Mouse (Mus musculus) liver, embryonic 16.5 days (tissue): ENCODE results near the gene Mrgprb1. TPM values are rescaled to one million over a fixed set of nuclear protein-coding genes. Genes with fewer than 3 reads are reported as not detected.
"Not testable (repeated sequence)": the region's sequence is repeated elsewhere in the genome, so short reads cannot be mapped to it uniquely, and the experiment has no call there.

Experiments
- ATAC-seq: fragments of 200-750 bp; cut with Nextera tagmentation; 2 replicates; pipeline ENCODE4 v1.8.0; 2017; ENCODE audit warnings: low read depth, mild to moderate bottlenecking, moderate number of reproducible peaks, moderate library complexity
- H3K27ac ChIP-seq: fragments of 300-500 bp; sonication (generic); 2 replicates; pipeline ENCODE4 v1.5.1; 2014; ENCODE audit warnings: mild to moderate bottlenecking, low read length
- H3K27me3 ChIP-seq: fragments of 300-500 bp; sonication (generic); 2 replicates; pipeline ENCODE4 v1.6.1; 2014; ENCODE audit warnings: low read depth, low read length, mixed read lengths; ENCODE audit not compliant: control insufficient read depth, insufficient read depth
- H3K36me3 ChIP-seq: fragments of 300-500 bp; sonication (generic); 2 replicates; pipeline ENCODE4 v1.6.1; 2014; ENCODE audit warnings: mild to moderate bottlenecking; ENCODE audit not compliant: control insufficient read depth, insufficient read depth
- H3K4me1 ChIP-seq: fragments of 300-500 bp; sonication (generic); 2 replicates; pipeline ENCODE4 v1.6.1; 2014; ENCODE audit warnings: low read depth, low read length, mixed read lengths; ENCODE audit not compliant: control insufficient read depth
- H3K4me2 ChIP-seq: fragments of 300-500 bp; sonication (generic); 2 replicates; pipeline ENCODE4 v1.6.1; 2014; ENCODE audit warnings: low read depth, low read length, mixed read lengths
- H3K4me3 ChIP-seq: fragments of 300-500 bp; sonication (generic); 2 replicates; pipeline ENCODE4 v1.5.1; 2014; ENCODE audit warnings: low read depth, mild to moderate bottlenecking, low read length
- H3K9ac ChIP-seq: fragments of 300-500 bp; sonication (generic); 2 replicates; pipeline ENCODE4 v1.6.1; 2014; ENCODE audit warnings: low read depth, low read length
- H3K9me3 ChIP-seq: fragments of 300-500 bp; sonication (generic); replicated peaks from 2 replicates; pipeline ENCODE4 v1.6.1; 2016; ENCODE audit warnings: low read length; ENCODE audit not compliant: control insufficient read depth
- WGBS: fragments of 180-500 bp; shearing (Covaris S2); extraction: QIAGEN DNeasy Blood & Tissue Kit; methylation state at CpG from one replicate; pipeline ENCODE4 v1.1.7; 2014; ENCODE audit not compliant: insufficient replicate concordance; 5-methylcytosine and 5-hydroxymethylcytosine counted together
- polyA plus RNA-seq: library from polyadenylated mRNA; unstranded; fragments of >200 nt; fragmentation: Nextera tagmentation; extraction: Ambion mirVana; gene quantifications from 2 replicates; pipeline ENCODE4 v1.2.1, GENCODE M21; 2015

Mrgprb1 gene
- polyA plus RNA-seq, result not detected in 2 replicates

DNA sequence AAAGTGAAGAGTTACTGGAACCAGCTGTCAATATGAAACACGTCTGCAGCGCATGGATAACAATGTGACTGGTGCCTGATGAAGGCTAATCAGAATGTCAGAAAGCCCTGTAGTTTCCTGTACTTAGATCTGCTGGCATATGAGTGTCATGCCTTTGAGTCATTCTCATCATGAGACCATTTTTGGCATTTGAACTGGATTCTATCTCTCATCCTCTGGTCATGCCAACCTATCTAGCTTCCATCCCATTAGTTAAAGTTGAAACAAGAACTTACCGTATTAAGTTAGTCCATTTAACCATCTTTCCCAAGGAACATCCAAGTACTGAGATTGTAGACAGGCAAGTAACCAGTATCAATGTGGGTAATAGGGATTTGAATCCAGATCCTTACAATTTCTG, at the start of gene Mrgprb1:
Gene Mrgprb1, minus strand, starts transcription at position 101 of the 400 bp plus-strand sequence.
- H3K27ac ChIP-seq, result no peak within 1 kb of the TSS
- no peak within 1 kb of the TSS for H3K4me2 ChIP-seq
- WGBS, result 56% methylated on average over 3 of the region's 3 CpGs
- H3K4me1 ChIP-seq, result no peaks in the 10 kb centered on the region
- no peak within 1 kb of the TSS for H3K4me3 ChIP-seq
- H3K9ac ChIP-seq, result no peak within 1 kb of the TSS
- H3K27me3 ChIP-seq, result no peaks in the 10 kb centered on the region
- no peak for ATAC-seq
- H3K9me3 ChIP-seq, result no peaks in the 10 kb centered on the region
- H3K36me3 ChIP-seq, result no peaks in the 10 kb centered on the region

DNA sequence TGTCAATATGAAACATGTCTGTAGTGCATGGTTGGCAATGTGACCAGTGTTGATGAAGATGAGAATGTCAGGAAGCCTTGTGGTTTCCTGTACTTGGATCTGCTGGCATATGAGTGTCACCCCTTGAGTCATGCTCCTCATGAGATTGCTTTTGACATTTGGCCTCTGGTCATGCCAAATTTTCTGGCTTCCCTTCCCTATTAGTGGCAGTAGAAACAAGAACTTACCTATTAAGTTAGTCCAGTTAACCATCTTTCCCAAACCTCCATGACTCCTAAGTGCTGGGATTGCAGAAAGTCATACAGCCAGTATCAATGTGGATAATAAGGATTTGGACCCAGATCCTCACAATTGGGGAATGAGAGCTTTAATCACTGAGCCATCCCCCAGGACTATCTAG, 43.1 kb upstream of the Mrgprb1 start, which contains the start of gene Mrgprx2:
Gene Mrgprx2, minus strand, starts transcription at position 101 of the 400 bp plus-strand sequence.
- Histone ChIP-seq H3K4me3 (no peak within 1 kb of the TSS), H3K4me2 (no peak within 1 kb of the TSS), H3K9ac (no peak within 1 kb of the TSS), H3K9me3 (no peaks in the 10 kb centered on the region), H3K36me3 (no peaks in the 10 kb centered on the region), H3K4me1 (no peaks in the 10 kb centered on the region), H3K27me3 (no peaks in the 10 kb centered on the region), H3K27ac (no peak within 1 kb of the TSS)
- ATAC-seq, result no peak

DNA sequence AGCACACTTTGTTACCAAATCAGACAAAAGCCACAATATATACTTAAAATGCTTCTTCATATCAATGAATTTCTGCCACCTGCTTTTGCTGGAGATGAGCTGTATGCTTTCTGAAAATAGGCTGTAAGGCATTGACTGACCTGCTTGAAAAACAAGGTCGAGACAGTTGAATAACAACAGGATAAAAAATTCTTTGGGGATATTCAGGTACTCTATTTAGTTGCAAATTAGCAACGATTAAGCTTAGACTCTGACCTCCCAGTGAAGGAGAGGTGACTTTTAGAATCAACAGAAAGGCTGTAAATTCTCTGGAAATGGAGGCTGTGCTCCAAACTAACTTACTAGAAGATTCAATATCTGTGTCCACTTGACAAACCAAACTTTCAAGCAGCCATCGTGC, 19.6 kb downstream of the Mrgprb1 start:
- H3K9ac ChIP-seq, result no peak overlapping the region
- no peak overlapping the region for H3K27ac ChIP-seq
- no peaks in the 10 kb centered on the region for H3K36me3 ChIP-seq
- no peak for ATAC-seq
- no peak overlapping the region for H3K4me3 ChIP-seq
- no peak overlapping the region for H3K4me2 ChIP-seq
- no peaks in the 10 kb centered on the region for H3K27me3 ChIP-seq
- no peaks in the 10 kb centered on the region for H3K4me1 ChIP-seq
- no peaks in the 10 kb centered on the region for H3K9me3 ChIP-seq
- 32% methylated on average over 3 of the region's 3 CpGs for WGBS

DNA sequence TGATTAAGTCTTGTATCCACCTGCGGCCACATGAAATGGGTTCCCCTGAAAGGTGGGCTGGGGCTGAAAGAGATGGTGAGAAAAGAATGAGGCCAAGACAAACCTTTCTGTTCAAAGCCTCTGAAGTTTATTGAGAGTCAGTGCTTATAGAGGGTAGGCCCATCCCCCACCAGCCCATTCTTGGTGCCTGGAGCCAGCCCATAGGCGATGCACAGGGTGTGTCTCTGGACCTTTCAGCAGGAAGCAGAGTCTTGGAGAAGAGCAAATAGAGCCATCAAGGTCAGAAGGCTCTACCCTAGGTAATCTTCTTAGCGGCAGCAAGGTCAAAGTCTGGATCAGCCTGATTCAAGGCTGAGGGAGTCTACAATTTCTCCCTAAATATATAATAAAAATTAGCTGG, 20.2 kb downstream of the Mrgprb1 start:
- H3K9ac ChIP-seq, H3K4me2 ChIP-seq, H3K4me3 ChIP-seq, H3K4me1 ChIP-seq, H3K36me3 ChIP-seq, H3K27me3 ChIP-seq, H3K9me3 ChIP-seq, ATAC-seq, H3K27ac ChIP-seq: not testable (repeated sequence)
- 56% methylated on average over 3 of the region's 3 CpGs for WGBS

Other genes with a start within 250 kb of the Mrgprb1 start
- gene Mrgprb8, start 67.8 kb downstream of the Mrgprb1 start, polyA plus RNA-seq, result not detected in 2 replicates
- not detected in 2 replicates for gene Mrgprx2, start 43.0 kb upstream of the Mrgprb1 start, polyA plus RNA-seq
- 0.05 TPM in 1 of 2 replicates, not detected in the other for gene Mrgprb2, start 101.7 kb upstream of the Mrgprb1 start, polyA plus RNA-seq
- gene Mrgprb3, start 187.5 kb upstream of the Mrgprb1 start, polyA plus RNA-seq, result not detected in 2 replicates